Mouse (Mus musculus): ENCODE data around the gene Chrnb1. TPM values are rescaled to one million over a fixed set of nuclear protein-coding genes. Genes with fewer than 3 reads are reported as not detected.

Chrnb1 gene
- polyA plus RNA-seq, 1 experiment = not detected

DNA sequence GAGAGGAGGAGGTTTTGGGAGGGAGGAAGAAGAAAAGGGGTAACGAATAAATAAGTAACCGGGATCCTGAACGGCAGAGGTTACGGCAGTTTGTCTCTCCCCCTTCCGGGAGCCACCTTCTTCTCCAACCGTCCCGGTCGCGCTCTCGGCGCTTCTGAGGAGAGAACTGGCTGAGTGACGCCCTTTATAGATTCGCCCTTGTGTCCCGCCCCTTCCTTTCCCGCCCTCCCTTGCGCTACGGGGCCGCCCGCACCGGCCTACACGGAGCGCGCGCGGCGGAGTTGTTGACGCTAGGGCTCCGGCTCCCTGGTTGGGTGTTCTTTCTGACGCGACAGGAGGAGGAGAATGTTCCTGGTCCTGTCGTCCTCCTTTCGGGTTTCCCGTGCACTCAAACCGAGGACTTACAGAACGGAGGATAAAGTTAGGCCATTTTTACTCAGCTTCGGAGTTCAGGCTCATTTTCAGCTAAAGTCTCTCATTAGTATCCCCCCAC, 37.2 kb downstream of the Chrnb1 start, which contains the start of gene Polr2a:
Gene Polr2a, minus strand, starts transcription at position 160 of the 493 bp plus-strand sequence.
- Histone ChIP-seq H3K4me3 (ENCODE audit: insufficient read depth, low read depth, low read length) (peak within 1 kb of the TSS; percentile 52), H3K27ac (ENCODE audit: insufficient read depth, low read depth, low read length) (peak within 1 kb of the TSS; percentile 96), H3K4me1 (ENCODE audit: control insufficient read depth, insufficient read depth, low read length) (peaks cover 16% of the 10 kb centered on the region)
- TF ChIP-seq POLR2A (IDR thresholded peaks at IDR 0.05; ENCODE audit: insufficient read depth, low read depth, low read length) = peak; percentile 100
- TF ChIP-seq CTCF (IDR thresholded peaks at IDR 0.05; ENCODE audit: insufficient read depth, low read depth, low read length) = no peak
- under 1% methylated on average over 36 of the region's 36 CpGs for WGBS

DNA sequence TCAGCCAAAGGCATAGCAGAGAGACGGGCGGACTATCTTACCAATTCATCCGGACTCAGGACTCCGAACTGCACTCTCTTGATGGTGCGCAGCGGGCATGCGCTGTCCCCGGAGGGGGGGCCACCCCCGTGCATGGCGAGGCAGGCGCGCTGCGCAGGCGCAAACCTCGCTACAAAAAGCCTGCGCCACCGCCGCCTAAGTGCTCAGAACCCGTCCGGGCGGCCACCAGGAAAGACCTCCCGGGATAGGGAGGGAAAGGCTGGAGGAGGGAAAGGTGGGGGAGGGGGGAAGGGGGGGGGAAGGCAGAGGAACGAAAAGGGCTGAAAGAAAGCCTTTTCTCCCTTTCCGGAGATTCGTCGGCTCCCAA, 37.7 kb downstream of the Chrnb1 start:
- peak overlapping the region; percentile 50 for H3K4me3 ChIP-seq (ENCODE audit: insufficient read depth, low read depth, low read length)
- peak overlapping the region; percentile 90 for H3K27ac ChIP-seq (ENCODE audit: insufficient read depth, low read depth, low read length)
- TF ChIP-seq CTCF (IDR thresholded peaks at IDR 0.05; ENCODE audit: insufficient read depth, low read depth, low read length) (no peak; the same call in 1 of the 2 replicates), POLR2A (IDR thresholded peaks at IDR 0.05; ENCODE audit: insufficient read depth, low read depth, low read length) (no peak)
- peaks cover 16% of the 10 kb centered on the region for H3K4me1 ChIP-seq (ENCODE audit: control insufficient read depth, insufficient read depth, low read length)
- under 1% methylated on average over 26 of the region's 26 CpGs for WGBS

DNA sequence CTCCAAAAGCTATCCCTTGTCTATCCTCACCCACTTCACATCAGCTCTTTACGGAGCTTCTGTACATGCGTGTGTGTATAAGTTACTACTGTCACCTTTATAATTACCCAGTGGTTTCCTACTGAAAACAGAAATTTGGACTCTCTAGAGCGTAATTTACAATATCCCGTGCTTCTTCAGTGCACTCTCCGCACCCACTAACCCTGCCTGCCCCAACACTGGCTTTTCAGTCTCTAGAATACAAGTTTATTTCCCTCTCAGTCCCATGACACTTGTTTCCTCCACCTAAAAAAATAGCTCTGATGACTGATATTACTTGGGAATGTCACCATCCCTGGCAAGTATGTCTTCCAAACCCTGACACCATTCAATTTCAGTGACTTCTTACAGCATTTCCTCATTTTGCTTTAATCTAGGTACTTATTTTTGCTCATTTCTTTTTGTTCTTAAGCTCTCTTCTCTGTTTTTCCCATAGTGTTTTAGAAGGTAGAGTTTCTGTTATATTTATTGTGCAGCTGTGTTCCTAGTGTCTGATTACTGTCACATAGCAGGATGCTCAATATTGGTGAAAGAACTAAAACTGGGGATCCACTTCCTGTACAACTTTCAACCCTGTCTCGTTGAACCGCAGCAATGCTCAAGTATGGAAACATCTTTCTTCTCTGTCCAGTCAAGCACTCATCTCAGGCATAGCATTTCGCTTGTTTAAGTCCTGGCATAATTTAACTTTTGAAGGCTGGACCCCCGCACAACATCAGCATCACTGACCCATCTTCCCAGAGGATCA, 38.2 kb downstream of the Chrnb1 start:
- TF ChIP-seq POLR2A (IDR thresholded peaks at IDR 0.05; ENCODE audit: insufficient read depth, low read depth, low read length) (no peak), CTCF (IDR thresholded peaks at IDR 0.05; ENCODE audit: insufficient read depth, low read depth, low read length) (no peak)
- H3K4me3 ChIP-seq (ENCODE audit: insufficient read depth, low read depth, low read length) = peak overlapping the region; percentile 50
- H3K4me1 ChIP-seq (ENCODE audit: control insufficient read depth, insufficient read depth, low read length) = peaks cover 16% of the 10 kb centered on the region
- WGBS = 19% methylated on average over 9 of the region's 9 CpGs
- peak overlapping the region; percentile 47; the same call in 1 of the 2 replicates for H3K27ac ChIP-seq (ENCODE audit: insufficient read depth, low read depth, low read length)

DNA sequence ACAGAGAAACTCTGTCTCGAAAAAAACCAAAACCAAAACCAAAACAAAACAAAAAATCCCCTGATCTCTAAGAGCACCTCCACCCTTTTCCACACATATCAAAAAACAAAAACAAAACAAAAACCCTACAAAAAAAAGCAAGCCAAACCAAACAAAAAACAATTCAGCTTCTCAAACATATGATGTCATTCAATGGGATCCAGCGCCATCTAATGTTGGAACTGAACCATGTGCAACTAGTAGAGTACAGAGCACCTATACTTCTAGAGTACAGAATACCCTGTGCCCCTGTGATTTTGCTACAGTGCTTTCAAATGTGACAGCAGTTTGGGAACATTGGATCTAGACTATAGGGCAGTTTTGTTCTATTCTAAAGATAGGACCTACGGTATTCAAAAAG, 41.0 kb downstream of the Chrnb1 start:
- Histone ChIP-seq H3K4me1 (ENCODE audit: control insufficient read depth, insufficient read depth, low read length) (peaks cover 5% of the 10 kb centered on the region; the same call in 1 of the 2 replicates), H3K4me3 (ENCODE audit: insufficient read depth, low read depth, low read length) (no peak overlapping the region), H3K27ac (ENCODE audit: insufficient read depth, low read depth, low read length) (no peak overlapping the region)
- WGBS = 16% methylated on average over 3 of the region's 3 CpGs
- TF ChIP-seq POLR2A (IDR thresholded peaks at IDR 0.05; ENCODE audit: insufficient read depth, low read depth, low read length) (no peak), CTCF (IDR thresholded peaks at IDR 0.05; ENCODE audit: insufficient read depth, low read depth, low read length) (no peak)

DNA sequence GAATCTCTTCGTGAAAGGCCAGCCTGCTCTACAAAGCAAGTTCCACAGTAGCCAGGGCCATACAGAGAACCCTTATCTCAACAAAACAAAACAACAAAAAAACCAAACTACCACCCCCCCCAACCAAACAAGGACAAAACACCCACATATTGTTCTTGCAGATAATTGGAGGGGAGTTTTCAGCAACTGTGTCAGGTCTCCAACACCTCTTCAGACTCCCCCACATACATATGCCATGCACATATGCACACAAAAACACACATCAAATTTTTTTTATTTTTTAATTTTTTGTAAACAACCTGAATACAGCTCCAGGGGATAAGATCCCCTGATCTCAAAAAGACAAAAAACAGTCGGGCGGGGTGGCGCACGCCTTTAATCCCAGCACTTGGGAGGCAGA, 41.5 kb downstream of the Chrnb1 start:
- no peak overlapping the region for H3K27ac ChIP-seq (ENCODE audit: insufficient read depth, low read depth, low read length)
- no peak overlapping the region for H3K4me3 ChIP-seq (ENCODE audit: insufficient read depth, low read depth, low read length)
- 75% methylated on average over 5 of the region's 5 CpGs for WGBS
- no peak for TF ChIP-seq POLR2A (IDR thresholded peaks at IDR 0.05; ENCODE audit: insufficient read depth, low read depth, low read length)
- no peak for TF ChIP-seq CTCF (IDR thresholded peaks at IDR 0.05; ENCODE audit: insufficient read depth, low read depth, low read length)
- peaks cover 2% of the 10 kb centered on the region; the same call in 1 of the 2 replicates for H3K4me1 ChIP-seq (ENCODE audit: control insufficient read depth, insufficient read depth, low read length)

DNA sequence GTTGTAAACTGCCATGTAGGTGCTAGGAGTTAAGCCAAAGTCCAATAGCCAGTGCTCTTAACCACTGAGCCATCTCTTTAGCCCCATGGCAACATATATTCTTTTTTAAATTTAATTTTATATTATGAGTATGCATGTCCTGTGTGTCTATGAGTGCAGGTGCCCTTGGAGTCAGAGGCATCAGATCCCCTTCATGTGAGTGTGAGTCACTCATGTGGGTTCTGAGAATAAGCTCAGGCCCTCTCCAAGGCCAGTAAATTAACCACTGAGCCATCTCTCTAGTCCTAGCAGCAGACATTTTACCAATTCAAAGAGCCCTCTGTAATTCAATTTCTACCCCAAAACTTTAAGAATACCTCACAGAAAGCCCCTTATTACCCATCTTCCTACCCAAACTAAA, 43.1 kb downstream of the Chrnb1 start:
- TF ChIP-seq CTCF (IDR thresholded peaks at IDR 0.05; ENCODE audit: insufficient read depth, low read depth, low read length) (no peak), POLR2A (IDR thresholded peaks at IDR 0.05; ENCODE audit: insufficient read depth, low read depth, low read length) (no peak)
- H3K4me3 ChIP-seq (ENCODE audit: insufficient read depth, low read depth, low read length) = no peak overlapping the region
- H3K27ac ChIP-seq (ENCODE audit: insufficient read depth, low read depth, low read length) = no peak overlapping the region
- peaks cover 2% of the 10 kb centered on the region; the same call in 1 of the 2 replicates for H3K4me1 ChIP-seq (ENCODE audit: control insufficient read depth, insufficient read depth, low read length)

DNA sequence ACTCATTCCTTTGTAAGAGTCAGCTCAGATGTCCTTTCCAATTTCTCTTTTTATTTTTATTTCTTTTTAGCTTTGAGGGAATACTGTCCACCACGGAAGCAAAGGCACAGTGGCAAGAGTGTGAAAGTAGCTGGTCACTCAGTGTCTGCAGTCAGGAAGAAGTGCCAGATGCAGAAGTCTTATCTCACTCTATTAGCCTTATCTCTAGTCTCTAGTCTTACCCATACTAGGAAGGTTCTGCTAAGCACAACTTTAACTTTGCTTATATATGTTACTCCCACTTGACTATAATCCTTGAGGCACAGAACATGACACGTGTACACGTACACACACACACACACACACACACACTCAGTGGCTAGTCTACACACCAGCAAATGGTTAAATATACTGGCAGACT, 44.1 kb downstream of the Chrnb1 start:
- Histone ChIP-seq H3K4me1 (ENCODE audit: control insufficient read depth, insufficient read depth, low read length) (peaks cover 2% of the 10 kb centered on the region; the same call in 1 of the 2 replicates), H3K4me3 (ENCODE audit: insufficient read depth, low read depth, low read length) (no peak overlapping the region), H3K27ac (ENCODE audit: insufficient read depth, low read depth, low read length) (no peak overlapping the region)
- TF ChIP-seq CTCF (IDR thresholded peaks at IDR 0.05; ENCODE audit: insufficient read depth, low read depth, low read length) (no peak), POLR2A (IDR thresholded peaks at IDR 0.05; ENCODE audit: insufficient read depth, low read depth, low read length) (no peak)
- 66% methylated on average over 3 of the region's 3 CpGs for WGBS

Other genes with a start within 250 kb of the Chrnb1 start
- not detected in 2 replicates for gene Dnah2, start 246.8 kb downstream of the Chrnb1 start, polyA plus RNA-seq (2012; ENCODE audit: insufficient read depth, insufficient read length, low replicate concordance, missing spikeins)
- not detected in 2 replicates for gene Efnb3, start 235.7 kb downstream of the Chrnb1 start, polyA plus RNA-seq (2012; ENCODE audit: insufficient read depth, insufficient read length, low replicate concordance, missing spikeins)
- gene Wrap53, start 215.7 kb downstream of the Chrnb1 start, polyA plus RNA-seq (2012; ENCODE audit: insufficient read depth, insufficient read length, low replicate concordance, missing spikeins) = not detected in 2 replicates
- gene Trp53, start 215.6 kb downstream of the Chrnb1 start, polyA plus RNA-seq (2012; ENCODE audit: insufficient read depth, insufficient read length, low replicate concordance, missing spikeins) = not detected in 2 replicates
- gene Atp1b2, start 190.0 kb downstream of the Chrnb1 start, polyA plus RNA-seq (2012; ENCODE audit: insufficient read depth, insufficient read length, low replicate concordance, missing spikeins) = 162 TPM in 1 of 2 replicates, not detected in the other
- gene Shbg, start 178.0 kb downstream of the Chrnb1 start, polyA plus RNA-seq (2012; ENCODE audit: insufficient read depth, insufficient read length, low replicate concordance, missing spikeins) = not detected in 2 replicates
- not detected in 2 replicates for gene Sat2, start 173.9 kb downstream of the Chrnb1 start, polyA plus RNA-seq (2012; ENCODE audit: insufficient read depth, insufficient read length, low replicate concordance, missing spikeins)
- gene Fxr2, start 163.0 kb downstream of the Chrnb1 start, polyA plus RNA-seq (2012; ENCODE audit: insufficient read depth, insufficient read length, low replicate concordance, missing spikeins) = not detected in 2 replicates
- gene Sox15, start 140.6 kb downstream of the Chrnb1 start, polyA plus RNA-seq (2012; ENCODE audit: insufficient read depth, insufficient read length, low replicate concordance, missing spikeins) = not detected in 2 replicates
- not detected in 2 replicates for gene Mpdu1, start 133.3 kb downstream of the Chrnb1 start, polyA plus RNA-seq (2012; ENCODE audit: insufficient read depth, insufficient read length, low replicate concordance, missing spikeins)
- not detected in 2 replicates for gene Cd68, start 129.8 kb downstream of the Chrnb1 start, polyA plus RNA-seq (2012; ENCODE audit: insufficient read depth, insufficient read length, low replicate concordance, missing spikeins)
- gene Eif4a1, start 123.5 kb downstream of the Chrnb1 start, polyA plus RNA-seq (2012; ENCODE audit: insufficient read depth, insufficient read length, low replicate concordance, missing spikeins) = 796 TPM in 1 of 2 replicates, not detected in the other
- gene Senp3, start 113.9 kb downstream of the Chrnb1 start, polyA plus RNA-seq (2012; ENCODE audit: insufficient read depth, insufficient read length, low replicate concordance, missing spikeins) = not detected in 2 replicates
- gene Tnfsf13, start 110.2 kb downstream of the Chrnb1 start, polyA plus RNA-seq (2012; ENCODE audit: insufficient read depth, insufficient read length, low replicate concordance, missing spikeins) = not detected in 2 replicates
- gene Tnfsf12, start 100.1 kb downstream of the Chrnb1 start, polyA plus RNA-seq (2012; ENCODE audit: insufficient read depth, insufficient read length, low replicate concordance, missing spikeins) = not detected in 2 replicates
- not detected in 2 replicates for gene Tnfsfm13, start 99.8 kb downstream of the Chrnb1 start, polyA plus RNA-seq (2012; ENCODE audit: insufficient read depth, insufficient read length, low replicate concordance, missing spikeins)
- gene Polr2a, start 37.3 kb downstream of the Chrnb1 start, polyA plus RNA-seq (2012; ENCODE audit: insufficient read depth, insufficient read length, low replicate concordance, missing spikeins) = 105 TPM in 2 replicates
- gene Slc35g3, start 34.0 kb downstream of the Chrnb1 start, polyA plus RNA-seq (2012; ENCODE audit: insufficient read depth, insufficient read length, low replicate concordance, missing spikeins) = not detected in 2 replicates
- gene Zbtb4, start 30.0 kb downstream of the Chrnb1 start, polyA plus RNA-seq (2012; ENCODE audit: insufficient read depth, insufficient read length, low replicate concordance, missing spikeins) = 250 TPM in 1 of 2 replicates, not detected in the other
- gene Fgf11, start 5.9 kb upstream of the Chrnb1 start, polyA plus RNA-seq (2012; ENCODE audit: insufficient read depth, insufficient read length, low replicate concordance, missing spikeins) = not detected in 2 replicates
- gene Tmem102, start 9.7 kb upstream of the Chrnb1 start, polyA plus RNA-seq (2012; ENCODE audit: insufficient read depth, insufficient read length, low replicate concordance, missing spikeins) = not detected in 2 replicates
- gene Gm39566, start 19.4 kb upstream of the Chrnb1 start, polyA plus RNA-seq (2012; ENCODE audit: insufficient read depth, insufficient read length, low replicate concordance, missing spikeins) = not detected in 2 replicates
- gene Spem2, start 22.5 kb upstream of the Chrnb1 start, polyA plus RNA-seq (2012; ENCODE audit: insufficient read depth, insufficient read length, low replicate concordance, missing spikeins) = not detected in 2 replicates
- not detected in 2 replicates for gene Spem1, start 26.2 kb upstream of the Chrnb1 start, polyA plus RNA-seq (2012; ENCODE audit: insufficient read depth, insufficient read length, low replicate concordance, missing spikeins)
- gene Nlgn2, start 41.8 kb upstream of the Chrnb1 start, polyA plus RNA-seq (2012; ENCODE audit: insufficient read depth, insufficient read length, low replicate concordance, missing spikeins) = 82.2 TPM in 1 of 2 replicates, not detected in the other
- not detected in 2 replicates for gene Tmem256, start 42.6 kb upstream of the Chrnb1 start, polyA plus RNA-seq (2012; ENCODE audit: insufficient read depth, insufficient read length, low replicate concordance, missing spikeins)
- not detected in 2 replicates for gene Plscr3, start 50.4 kb upstream of the Chrnb1 start, polyA plus RNA-seq (2012; ENCODE audit: insufficient read depth, insufficient read length, low replicate concordance, missing spikeins)
- gene Tnk1, start 62.8 kb upstream of the Chrnb1 start, polyA plus RNA-seq (2012; ENCODE audit: insufficient read depth, insufficient read length, low replicate concordance, missing spikeins) = not detected in 2 replicates
- gene Tmem95, start 82.1 kb upstream of the Chrnb1 start, polyA plus RNA-seq (2012; ENCODE audit: insufficient read depth, insufficient read length, low replicate concordance, missing spikeins) = not detected in 2 replicates
- gene Kctd11, start 85.5 kb upstream of the Chrnb1 start, polyA plus RNA-seq (2012; ENCODE audit: insufficient read depth, insufficient read length, low replicate concordance, missing spikeins) = not detected in 2 replicates
- 120 TPM in 1 of 2 replicates, not detected in the other for gene Acap1, start 99.6 kb upstream of the Chrnb1 start, polyA plus RNA-seq (2012; ENCODE audit: insufficient read depth, insufficient read length, low replicate concordance, missing spikeins)
- gene 2810408A11Rik, start 105.0 kb upstream of the Chrnb1 start, polyA plus RNA-seq (2012; ENCODE audit: insufficient read depth, insufficient read length, low replicate concordance, missing spikeins) = not detected in 2 replicates
- gene Neurl4, start 105.1 kb upstream of the Chrnb1 start, polyA plus RNA-seq (2012; ENCODE audit: insufficient read depth, insufficient read length, low replicate concordance, missing spikeins) = not detected in 2 replicates
- not detected in 2 replicates for gene Gps2, start 117.9 kb upstream of the Chrnb1 start, polyA plus RNA-seq (2012; ENCODE audit: insufficient read depth, insufficient read length, low replicate concordance, missing spikeins)
- 516 and 653 TPM in 2 replicates for gene Eif5a, start 126.0 kb upstream of the Chrnb1 start, polyA plus RNA-seq (2012; ENCODE audit: insufficient read depth, insufficient read length, low replicate concordance, missing spikeins)
- not detected in 2 replicates for gene Ybx2, start 139.9 kb upstream of the Chrnb1 start, polyA plus RNA-seq (2012; ENCODE audit: insufficient read depth, insufficient read length, low replicate concordance, missing spikeins)
- not detected in 2 replicates for gene Slc2a4, start 152.2 kb upstream of the Chrnb1 start, polyA plus RNA-seq (2012; ENCODE audit: insufficient read depth, insufficient read length, low replicate concordance, missing spikeins)
- not detected in 2 replicates for gene Cldn7, start 168.8 kb upstream of the Chrnb1 start, polyA plus RNA-seq (2012; ENCODE audit: insufficient read depth, insufficient read length, low replicate concordance, missing spikeins)
- gene Ctdnep1, start 185.2 kb upstream of the Chrnb1 start, polyA plus RNA-seq (2012; ENCODE audit: insufficient read depth, insufficient read length, low replicate concordance, missing spikeins) = not detected in 2 replicates
- not detected in 2 replicates for gene Elp5, start 186.6 kb upstream of the Chrnb1 start, polyA plus RNA-seq (2012; ENCODE audit: insufficient read depth, insufficient read length, low replicate concordance, missing spikeins)
- not detected in 2 replicates for gene Gabarap, start 195.2 kb upstream of the Chrnb1 start, polyA plus RNA-seq (2012; ENCODE audit: insufficient read depth, insufficient read length, low replicate concordance, missing spikeins)
- not detected in 2 replicates for gene Phf23, start 199.8 kb upstream of the Chrnb1 start, polyA plus RNA-seq (2012; ENCODE audit: insufficient read depth, insufficient read length, low replicate concordance, missing spikeins)
- not detected in 2 replicates for gene Dvl2, start 204.7 kb upstream of the Chrnb1 start, polyA plus RNA-seq (2012; ENCODE audit: insufficient read depth, insufficient read length, low replicate concordance, missing spikeins)
- not detected in 2 replicates for gene Acadvl, start 219.5 kb upstream of the Chrnb1 start, polyA plus RNA-seq (2012; ENCODE audit: insufficient read depth, insufficient read length, low replicate concordance, missing spikeins)
- gene Dlg4, start 221.0 kb upstream of the Chrnb1 start, polyA plus RNA-seq (2012; ENCODE audit: insufficient read depth, insufficient read length, low replicate concordance, missing spikeins) = 210 and 442 TPM in 2 replicates

Measured in olfactory bulb, adult 2 months (tissue).